Mouse (Mus musculus) hindbrain, embryonic 15.5 days (tissue): Measurements from ENCODE around the gene Tob2. TPM values are rescaled to one million over a fixed set of nuclear protein-coding genes. Genes with fewer than 3 reads are reported as not detected.

Source experiments
- ATAC-seq: fragments of 200-750 bp; cut with Nextera tagmentation; 2 replicates; pipeline ENCODE4 v1.8.0; 2017; ENCODE audit warnings: low read depth, moderate number of reproducible peaks, moderate TSS enrichment; ENCODE audit not compliant: low FRiP score
- H3K27ac ChIP-seq: fragments of 300-500 bp; sonication (generic); replicated peaks from 2 replicates; pipeline ENCODE4 v1.5.1; 2015; ENCODE audit warnings: mild to moderate bottlenecking, inconsistent platforms
- H3K27me3 ChIP-seq: fragments of 300-500 bp; sonication (generic); 2 replicates; pipeline ENCODE4 v1.6.1; 2015; ENCODE audit warnings: control low read depth, inconsistent platforms
- H3K36me3 ChIP-seq: fragments of 300-500 bp; sonication (generic); 2 replicates; pipeline ENCODE4 v1.6.1; 2015; ENCODE audit warnings: control low read depth, inconsistent platforms
- H3K4me1 ChIP-seq: fragments of 300-500 bp; sonication (generic); replicated peaks from 2 replicates; pipeline ENCODE4 v1.6.1; 2015; ENCODE audit warnings: control low read depth, inconsistent platforms
- H3K4me2 ChIP-seq: fragments of 300-500 bp; sonication (generic); 2 replicates; pipeline ENCODE4 v1.6.1; 2015; ENCODE audit warnings: moderate library complexity, mild to moderate bottlenecking, inconsistent platforms
- H3K4me3 ChIP-seq: fragments of 300-500 bp; sonication (generic); 2 replicates; pipeline ENCODE4 v1.5.1; 2015; ENCODE audit warnings: mild to moderate bottlenecking, inconsistent platforms
- H3K9ac ChIP-seq: fragments of 300-500 bp; sonication (generic); 2 replicates; pipeline ENCODE4 v1.6.1; 2015; ENCODE audit warnings: inconsistent platforms
- H3K9me3 ChIP-seq: fragments of 300-500 bp; sonication (generic); 2 replicates; pipeline ENCODE4 v1.6.1; 2016; ENCODE audit warnings: control low read depth, inconsistent platforms
- WGBS: fragments of 180-500 bp; shearing (Covaris S2); methylation state at CpG from one replicate; pipeline ENCODE4 v1.1.7; 2015; 5-methylcytosine and 5-hydroxymethylcytosine counted together
- polyA plus RNA-seq: library from polyadenylated mRNA; unstranded; fragments of >200 nt; fragmentation: Nextera tagmentation; extraction: Ambion mirVana; gene quantifications from 2 replicates; pipeline ENCODE4 v1.2.1, GENCODE M21; 2015

The Tob2 gene
- polyA plus RNA-seq, 1 experiment from 2014 or later = 17.4 TPM

- Histone ChIP-seq H3K9ac (peak overlapping the region; percentile 88), H3K36me3 (no peaks in the 10 kb centered on the region), H3K9me3 (no peaks in the 10 kb centered on the region), H3K4me1 (peaks cover 43% of the 10 kb centered on the region), H3K27me3 (no peaks in the 10 kb centered on the region), H3K4me3 (peak overlapping the region; percentile 95), H3K27ac (peak overlapping the region; percentile 97), H3K4me2 (peak overlapping the region; percentile 89)
- ATAC-seq = no peak
- under 1% methylated on average over 33 of the region's 33 CpGs for WGBS
Measured at GRCm38 (mm10) chr15:81857724-81858116, 876 bp downstream of the Tob2 start.

DNA sequence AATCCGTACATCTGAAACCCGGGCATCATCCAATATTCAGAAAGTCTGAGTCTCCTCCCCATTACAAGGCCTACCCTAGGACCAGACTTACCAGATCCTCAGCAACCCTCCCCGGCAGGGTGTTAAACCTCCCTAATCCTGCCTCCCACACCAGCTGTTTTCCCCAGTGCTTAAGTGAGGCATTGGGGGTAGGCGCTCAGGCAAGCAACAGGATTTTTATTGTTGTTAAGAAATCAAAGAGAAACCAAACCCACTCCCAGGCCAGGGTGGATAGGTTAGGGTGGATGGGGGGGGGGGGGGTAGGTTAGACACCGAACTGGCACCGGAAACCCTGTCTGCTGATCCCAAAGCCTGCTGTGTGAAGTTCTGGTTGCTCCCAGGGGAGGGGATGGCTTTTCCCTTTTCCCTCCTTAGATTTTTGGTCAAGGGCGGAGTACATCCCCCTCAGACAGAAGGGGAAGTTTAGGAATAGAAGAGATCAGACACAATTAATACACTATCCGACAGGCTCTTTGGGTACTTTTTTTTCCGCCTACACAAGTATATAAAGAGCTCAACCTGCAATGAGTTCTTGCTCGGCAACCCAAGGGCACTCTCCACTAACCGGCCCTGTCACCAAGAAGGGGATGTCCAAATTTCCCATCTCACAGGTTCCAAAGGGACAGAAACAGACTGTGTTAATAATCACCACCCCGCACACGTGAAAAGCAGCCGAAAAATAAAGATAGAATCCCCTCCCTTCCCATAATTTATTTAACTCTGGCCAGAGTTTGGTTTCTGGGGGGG is 1.5 kb downstream of the Tob2 start:
- no peaks in the 10 kb centered on the region for H3K9me3 ChIP-seq
- H3K4me1 ChIP-seq = peaks cover 43% of the 10 kb centered on the region
- peak overlapping the region; percentile 89 for H3K4me2 ChIP-seq
- H3K4me3 ChIP-seq = peak overlapping the region; percentile 95
- under 1% methylated on average over 14 of the region's 14 CpGs for WGBS
- no peaks in the 10 kb centered on the region for H3K27me3 ChIP-seq
- ATAC-seq = no peak
- H3K9ac ChIP-seq = peak overlapping the region; percentile 88
- H3K36me3 ChIP-seq = no peaks in the 10 kb centered on the region
- H3K27ac ChIP-seq = peak overlapping the region; percentile 97

DNA sequence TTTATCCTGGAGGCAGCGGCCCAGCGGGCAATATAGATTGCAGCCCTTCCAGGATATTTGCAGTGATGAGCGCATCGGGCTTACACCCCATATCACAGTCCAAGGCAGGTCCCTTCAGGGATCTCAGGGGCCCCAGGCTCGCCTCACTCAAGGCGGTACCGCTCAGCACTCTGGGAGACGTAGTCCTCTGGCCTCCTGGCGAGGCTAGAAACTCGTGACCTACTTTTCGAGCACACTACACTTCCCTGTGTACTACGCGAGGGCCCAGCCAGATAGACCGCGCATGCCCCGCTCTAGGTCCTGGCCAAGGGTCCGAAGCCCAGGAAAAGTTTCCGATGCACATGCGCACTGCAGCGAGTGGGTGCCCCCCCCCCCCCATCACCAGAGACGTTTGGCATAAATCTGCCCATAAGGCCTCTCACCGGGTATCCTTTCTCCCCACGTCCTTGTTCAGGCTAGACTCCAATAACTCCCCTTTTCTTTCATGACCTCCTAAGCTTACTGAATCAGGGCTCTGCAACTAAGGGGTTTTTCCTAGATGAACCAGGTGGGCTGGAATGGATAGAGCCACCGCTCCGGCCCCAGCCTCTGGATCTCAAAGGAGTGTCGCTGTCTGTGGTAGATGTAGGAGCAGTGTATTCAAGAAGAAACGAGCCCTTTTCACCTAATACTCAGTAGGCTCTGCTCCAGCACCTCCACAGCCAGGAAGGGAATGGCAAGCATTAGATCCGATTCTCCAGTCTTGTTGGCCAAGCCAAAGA is 2.4 kb downstream of the Tob2 start:
- peaks cover 7% of the 10 kb centered on the region for H3K36me3 ChIP-seq
- peak overlapping the region; percentile 89 for H3K4me2 ChIP-seq
- WGBS = 0% methylated on average over 28 of the region's 28 CpGs
- peak overlapping the region; percentile 97 for H3K27ac ChIP-seq
- H3K4me3 ChIP-seq = peak overlapping the region; percentile 95
- peaks cover 43% of the 10 kb centered on the region for H3K4me1 ChIP-seq
- ATAC-seq = peak; percentile 90
- H3K9ac ChIP-seq = peak overlapping the region; percentile 88
- H3K9me3 ChIP-seq = no peaks in the 10 kb centered on the region
- H3K27me3 ChIP-seq = no peaks in the 10 kb centered on the region

DNA sequence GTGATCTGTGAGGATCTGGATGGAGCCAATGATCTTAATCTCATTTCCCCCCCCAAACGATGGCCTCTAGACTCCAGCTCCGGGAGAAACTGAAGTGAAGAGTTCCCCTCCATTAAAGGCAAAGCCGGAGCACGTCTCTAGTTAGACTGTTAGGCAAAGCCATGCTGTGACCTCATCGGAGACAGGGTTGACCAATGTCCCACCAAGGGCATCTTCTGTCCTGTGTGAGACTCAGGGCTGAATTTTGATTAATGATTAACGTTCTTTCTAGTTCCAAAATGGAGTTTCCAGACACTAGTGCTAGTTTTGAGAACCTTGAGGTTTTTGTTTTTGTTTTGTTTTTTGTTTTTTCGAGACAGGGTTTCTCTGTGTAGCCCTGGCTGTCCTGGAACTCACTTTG is 5.5 kb downstream of the Tob2 start:
- Histone ChIP-seq H3K36me3 (peaks cover 35% of the 10 kb centered on the region), H3K4me2 (no peak overlapping the region), H3K9ac (no peak overlapping the region), H3K4me3 (no peak overlapping the region), H3K4me1 (peaks cover 23% of the 10 kb centered on the region), H3K9me3 (no peaks in the 10 kb centered on the region), H3K27me3 (no peaks in the 10 kb centered on the region), H3K27ac (no peak overlapping the region)
- 90% methylated on average over 7 of the region's 7 CpGs for WGBS
- ATAC-seq = no peak

DNA sequence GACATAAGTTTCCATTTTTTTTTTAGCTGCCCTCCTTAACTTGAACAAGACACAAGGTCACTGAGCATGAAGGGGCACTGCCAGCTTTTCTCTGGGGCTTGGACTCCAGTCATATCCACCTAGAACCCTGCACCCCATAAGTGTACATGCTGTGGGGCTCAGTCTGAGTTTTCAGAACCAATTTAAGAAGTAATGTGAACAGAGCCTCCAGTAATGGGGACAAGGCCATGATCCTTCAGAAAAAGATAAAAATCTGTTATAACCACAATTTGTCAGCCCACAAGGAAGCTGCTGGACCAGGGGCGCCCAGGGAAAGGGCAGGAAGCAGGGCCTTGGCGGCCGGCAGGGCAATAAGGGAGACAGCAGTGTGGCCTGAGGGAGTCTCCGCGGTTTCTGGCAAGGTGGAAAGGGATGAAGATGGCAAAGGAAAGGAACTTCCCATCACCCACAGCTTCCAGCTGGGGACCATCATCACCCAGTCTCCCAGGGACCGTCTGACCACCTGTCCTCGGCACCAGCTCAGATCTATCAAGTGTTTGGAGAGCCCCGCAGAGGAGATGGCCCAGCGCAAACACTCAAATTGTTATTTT is 6.1 kb downstream of the Tob2 start:
- H3K9me3 ChIP-seq = no peaks in the 10 kb centered on the region
- no peak for ATAC-seq
- no peak overlapping the region for H3K9ac ChIP-seq
- peaks cover 36% of the 10 kb centered on the region for H3K36me3 ChIP-seq
- peaks cover 23% of the 10 kb centered on the region for H3K4me1 ChIP-seq
- H3K4me2 ChIP-seq = no peak overlapping the region
- H3K4me3 ChIP-seq = no peak overlapping the region
- H3K27ac ChIP-seq = no peak overlapping the region
- WGBS = 90% methylated on average over 9 of the region's 9 CpGs
- no peaks in the 10 kb centered on the region for H3K27me3 ChIP-seq

GRCm38 (mm10) chr15:81851375-81851774 is 7.2 kb downstream of the Tob2 start:
- H3K4me2 ChIP-seq = no peak overlapping the region
- peaks cover 36% of the 10 kb centered on the region for H3K36me3 ChIP-seq
- H3K27me3 ChIP-seq = no peaks in the 10 kb centered on the region
- no peak for ATAC-seq
- H3K4me1 ChIP-seq = peaks cover 14% of the 10 kb centered on the region
- no peak overlapping the region for H3K4me3 ChIP-seq
- no peak overlapping the region for H3K9ac ChIP-seq
- 97% methylated on average over 15 of the region's 15 CpGs for WGBS
- H3K27ac ChIP-seq = no peak overlapping the region
- H3K9me3 ChIP-seq = no peaks in the 10 kb centered on the region

- no peaks in the 10 kb centered on the region for H3K27me3 ChIP-seq
- peaks cover 8% of the 10 kb centered on the region for H3K4me1 ChIP-seq
- no peak overlapping the region for H3K27ac ChIP-seq
- H3K36me3 ChIP-seq = peaks cover 36% of the 10 kb centered on the region
- 93% methylated on average over 14 of the region's 14 CpGs for WGBS
- no peak overlapping the region for H3K9ac ChIP-seq
- H3K4me3 ChIP-seq = no peak overlapping the region
- no peak overlapping the region for H3K4me2 ChIP-seq
- no peaks in the 10 kb centered on the region for H3K9me3 ChIP-seq
- no peak for ATAC-seq
Measured at GRCm38 (mm10) chr15:81850718-81851117, 7.9 kb downstream of the Tob2 start.

DNA sequence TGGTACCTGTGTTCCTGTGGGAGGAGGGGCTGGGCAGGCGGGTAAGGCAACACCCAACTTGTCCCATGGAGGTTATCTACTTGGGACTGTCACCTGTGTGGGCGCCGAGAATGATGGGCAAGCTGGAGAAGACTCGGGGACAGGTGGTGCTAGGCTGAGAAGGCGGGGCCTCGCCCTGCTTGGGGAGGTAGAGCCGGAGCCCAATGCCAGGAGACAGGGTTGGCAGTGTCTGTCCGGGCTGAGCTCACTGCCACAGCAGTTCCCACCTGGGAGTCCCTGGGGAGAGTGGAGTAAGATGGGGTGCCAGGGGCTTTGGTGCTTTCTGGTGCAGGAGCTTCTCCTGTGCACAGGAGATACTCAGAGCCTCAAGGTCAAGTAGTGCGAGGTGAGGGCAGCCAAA is 9.5 kb downstream of the Tob2 start:
- Histone ChIP-seq H3K9me3 (no peaks in the 10 kb centered on the region), H3K27me3 (no peaks in the 10 kb centered on the region), H3K4me3 (no peak overlapping the region), H3K36me3 (peaks cover 36% of the 10 kb centered on the region), H3K4me1 (no peaks in the 10 kb centered on the region), H3K9ac (no peak overlapping the region), H3K4me2 (no peak overlapping the region), H3K27ac (no peak overlapping the region)
- WGBS = 88% methylated on average over 9 of the region's 9 CpGs
- no peak for ATAC-seq

DNA sequence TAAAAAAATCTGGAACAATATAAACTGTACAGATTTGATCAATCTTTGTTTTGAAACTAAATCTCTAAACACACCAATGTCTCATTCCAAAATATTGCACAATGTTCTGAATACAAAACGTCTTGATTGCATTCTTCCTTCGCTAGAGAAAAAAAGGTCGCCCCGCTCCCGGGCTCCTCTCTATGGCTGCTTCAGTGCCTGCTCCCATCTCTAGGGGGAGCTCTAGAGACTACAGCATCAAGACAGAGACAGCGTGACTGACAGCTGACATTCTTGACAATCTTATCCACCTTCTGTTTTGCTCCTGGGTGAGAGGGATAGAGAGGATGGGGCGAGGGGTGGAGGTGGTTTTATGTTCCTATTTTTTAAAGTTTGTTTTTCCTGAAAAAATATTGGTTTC is 10.3 kb downstream of the Tob2 start:
- no peak overlapping the region for H3K9ac ChIP-seq
- H3K4me3 ChIP-seq = no peak overlapping the region
- H3K27ac ChIP-seq = no peak overlapping the region
- no peaks in the 10 kb centered on the region for H3K27me3 ChIP-seq
- H3K9me3 ChIP-seq = no peaks in the 10 kb centered on the region
- peaks cover 36% of the 10 kb centered on the region for H3K36me3 ChIP-seq
- no peaks in the 10 kb centered on the region for H3K4me1 ChIP-seq
- 47% methylated on average over 7 of the region's 7 CpGs for WGBS
- no peak overlapping the region for H3K4me2 ChIP-seq
- no peak for ATAC-seq

DNA sequence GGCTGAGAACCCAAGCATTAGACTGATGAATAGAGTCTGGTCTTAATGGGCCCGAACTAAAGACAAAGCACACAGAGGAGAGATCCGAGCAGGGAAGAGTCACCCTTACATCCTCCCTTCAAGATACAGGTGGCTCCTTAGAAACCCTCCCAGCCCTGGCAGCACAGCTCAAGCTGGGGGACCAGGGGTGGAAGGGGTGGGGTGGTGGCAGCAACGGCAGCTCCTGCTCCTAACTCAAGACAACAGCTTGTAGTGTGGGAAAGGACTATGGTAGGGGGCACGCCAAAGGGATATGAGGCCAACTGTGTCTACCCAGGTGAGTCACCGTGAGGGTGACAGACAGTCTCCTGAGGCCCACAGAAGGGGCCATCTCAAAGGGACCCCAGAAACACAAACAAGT is 10.7 kb downstream of the Tob2 start:
- peaks cover 36% of the 10 kb centered on the region for H3K36me3 ChIP-seq
- H3K4me3 ChIP-seq = no peak overlapping the region
- H3K27ac ChIP-seq = no peak overlapping the region
- no peak for ATAC-seq
- H3K27me3 ChIP-seq = no peaks in the 10 kb centered on the region
- H3K9ac ChIP-seq = no peak overlapping the region
- 84% methylated on average over 5 of the region's 5 CpGs for WGBS
- no peak overlapping the region for H3K4me2 ChIP-seq
- no peaks in the 10 kb centered on the region for H3K9me3 ChIP-seq
- no peaks in the 10 kb centered on the region for H3K4me1 ChIP-seq

DNA sequence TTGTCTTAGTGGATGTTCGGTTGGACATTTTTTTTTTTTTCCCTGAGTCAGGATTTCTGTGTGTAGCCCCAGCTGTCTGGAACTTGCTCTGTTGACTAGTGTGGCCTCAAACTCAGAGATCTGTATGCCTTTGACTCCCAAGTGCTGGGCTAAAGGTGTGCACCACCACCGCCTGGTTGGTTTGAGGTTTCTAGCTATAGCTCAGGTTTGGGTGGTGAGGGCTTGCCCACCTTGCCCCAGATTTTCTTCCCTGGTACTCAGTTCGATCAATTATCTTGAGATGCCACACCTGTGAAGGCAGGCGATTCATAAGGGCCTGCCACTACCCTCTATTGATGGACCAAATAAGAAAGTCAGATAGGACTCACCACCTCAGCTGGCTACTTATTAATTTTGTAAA is 11.4 kb downstream of the Tob2 start:
- no peaks in the 10 kb centered on the region for H3K27me3 ChIP-seq
- no peaks in the 10 kb centered on the region for H3K9me3 ChIP-seq
- H3K27ac ChIP-seq = no peak overlapping the region
- whole genome bisulfite sequencing = 97% methylated on average over 4 of the region's 4 CpGs
- H3K4me2 ChIP-seq = no peak overlapping the region
- H3K4me3 ChIP-seq = no peak overlapping the region
- no peaks in the 10 kb centered on the region for H3K4me1 ChIP-seq
- peaks cover 36% of the 10 kb centered on the region for H3K36me3 ChIP-seq
- ATAC-seq = no peak
- H3K9ac ChIP-seq = no peak overlapping the region

DNA sequence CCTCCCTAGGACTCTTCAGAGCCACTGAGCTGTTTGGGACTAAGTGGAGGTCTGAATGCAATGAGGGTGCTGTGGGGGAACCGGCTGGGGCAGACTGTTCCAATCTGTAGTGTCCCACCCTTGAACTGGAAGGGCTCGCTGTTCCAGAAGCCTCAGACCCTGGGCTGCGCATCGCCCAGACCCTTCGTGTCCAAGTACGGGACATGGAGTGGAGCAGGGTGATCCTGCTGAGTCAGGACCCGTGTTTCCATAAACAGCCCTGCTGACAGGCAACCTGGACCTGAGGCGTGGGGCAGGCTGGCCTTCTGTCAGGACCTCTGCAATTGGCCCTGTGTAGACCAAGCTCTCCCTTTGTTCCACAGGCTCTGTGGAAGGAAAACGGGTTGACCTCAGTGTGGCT is 11.8 kb downstream of the Tob2 start:
- H3K27ac ChIP-seq = no peak overlapping the region
- ATAC-seq = no peak
- peaks cover 34% of the 10 kb centered on the region for H3K36me3 ChIP-seq
- no peaks in the 10 kb centered on the region for H3K27me3 ChIP-seq
- H3K4me1 ChIP-seq = no peaks in the 10 kb centered on the region
- no peak overlapping the region for H3K4me3 ChIP-seq
- H3K4me2 ChIP-seq = no peak overlapping the region
- no peak overlapping the region for H3K9ac ChIP-seq
- H3K9me3 ChIP-seq = no peaks in the 10 kb centered on the region
- 88% methylated on average over 9 of the region's 9 CpGs for WGBS
